In the genomic region with DNA sequence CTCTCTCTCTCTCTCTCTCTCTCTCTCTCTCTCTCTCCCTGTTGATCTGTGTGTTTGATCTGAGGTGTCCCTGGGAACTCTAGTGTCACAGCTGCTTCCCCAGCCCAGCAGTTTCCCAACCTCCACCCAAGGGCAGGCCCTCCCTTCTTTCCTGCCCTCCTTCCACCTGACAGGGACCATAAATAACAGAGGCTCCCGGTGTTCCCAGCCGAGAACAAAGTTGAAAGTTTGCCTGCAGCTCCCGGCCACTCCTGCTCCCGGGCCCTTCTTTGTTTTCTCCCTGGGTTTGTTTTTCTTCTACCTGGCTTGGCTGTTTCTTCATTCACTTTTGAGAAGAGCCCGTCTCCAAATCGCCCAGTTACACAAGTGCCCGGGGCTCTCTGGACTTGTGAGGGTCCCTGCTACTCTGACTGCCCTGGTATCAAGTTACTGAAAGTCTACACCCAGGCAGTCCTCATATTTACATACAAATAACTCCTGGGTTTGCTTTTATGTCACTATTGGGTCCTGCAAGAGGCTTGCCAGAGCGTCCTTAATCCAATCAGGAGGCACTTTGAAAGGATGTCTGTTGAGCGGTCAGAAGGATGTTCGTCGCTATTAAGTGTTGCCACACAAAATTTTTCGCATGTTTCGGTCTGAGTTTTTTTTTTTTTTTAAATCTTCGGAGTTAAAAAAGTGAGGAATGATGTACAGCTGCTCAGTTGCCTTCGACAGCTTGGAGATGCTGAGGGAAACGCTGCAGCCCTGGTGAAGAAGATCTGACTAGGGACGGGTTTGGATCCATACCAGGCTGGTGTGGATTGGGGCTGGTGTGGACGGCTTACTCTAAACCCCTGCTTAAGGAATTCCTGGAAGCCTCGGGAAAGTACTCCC, we compare ENCODE assay signal across 7 mouse cellular contexts.
DNase-seq lines count a peak whose midpoint lies in the region; ATAC-seq and TF ChIP-seq lines count a peak whose summit lies in the region.

No protein-coding gene starts in this region.

- peak; percentile 83 for DNase-seq in gastrocnemius, adult 2 months
- DNase-seq in liver, embryonic 11.5 days (ENCODE audit: low spot score) = peak; percentile 46
- DNase-seq in retina, embryonic 14.5 days (ENCODE audit: low spot score) = peak; percentile 63
- no peak for DNase-seq in left cerebral cortex, adult 18-20 months (ENCODE audit: low spot score in 2 of 2)

- no peaks in the 10 kb centered on the region for H3K9me3 ChIP-seq in hindbrain, embryonic 15.5 days
- H3K9me3 ChIP-seq in liver, embryonic 11.5 days (ENCODE audit: control insufficient read depth, low read length) = no peaks in the 10 kb centered on the region

- intact Hi-C loops in gastrocnemius, adult 2 months (cut with DNase I) = loop anchor here (1.0 kb wide), 1 partner anchor 19 kb away; no protein-coding TSS in a partner anchor

- H3K4me1 ChIP-seq in brown adipose tissue, adult 24 weeks (ENCODE audit: control insufficient read depth, insufficient read depth, insufficient read length, low read length) = no peaks in the 10 kb centered on the region
- peaks cover 28% of the 10 kb centered on the region for H3K4me1 ChIP-seq in hindbrain, embryonic 15.5 days (replicated peaks)
- peaks cover 17% of the 10 kb centered on the region for H3K4me1 ChIP-seq in liver, embryonic 11.5 days (replicated peaks; ENCODE audit: control insufficient read depth, insufficient read depth, low read length)

- H3K4me2 ChIP-seq in hindbrain, embryonic 15.5 days = peak overlapping the region; percentile 47
- H3K4me2 ChIP-seq in liver, embryonic 11.5 days = peak overlapping the region; percentile 91

- H3K9ac ChIP-seq in hindbrain, embryonic 15.5 days = no peak overlapping the region
- peak overlapping the region; percentile 66 for H3K9ac ChIP-seq in liver, embryonic 11.5 days (ENCODE audit: low read depth, low read length)

- no peak for ATAC-seq in hindbrain, embryonic 15.5 days (ENCODE audit: low FRiP score, low read depth)
- peak; percentile 35; the same call in 1 of the 2 replicates for ATAC-seq in liver, embryonic 11.5 days (replicated peaks; ENCODE audit: low FRiP score)
- no peak for ATAC-seq in inflammation-experienced regulatory T-cells, adult 6 months

- H3K27me3 ChIP-seq in hindbrain, embryonic 15.5 days = no peaks in the 10 kb centered on the region
- H3K27me3 ChIP-seq in liver, embryonic 11.5 days (replicated peaks; ENCODE audit: control insufficient read depth, insufficient read depth, low read length) = peaks cover 5% of the 10 kb centered on the region

- H3K4me3 ChIP-seq in brown adipose tissue, adult 24 weeks (ENCODE audit: insufficient read depth, low read depth, low read length) = peak overlapping the region; percentile 34
- peak overlapping the region; percentile 76 for H3K4me3 ChIP-seq in gastrocnemius, adult 2 months
- peak overlapping the region; percentile 11; the same call in 1 of the 2 replicates for H3K4me3 ChIP-seq in hindbrain, embryonic 15.5 days
- H3K4me3 ChIP-seq in liver, embryonic 11.5 days (ENCODE audit: low read depth, low read length) = peak overlapping the region; percentile 49

- WGBS in hindbrain, embryonic 15.5 days = 7% methylated on average over 19 of the region's 19 CpGs
- 6% methylated on average over 19 of the region's 19 CpGs for WGBS in liver, embryonic 11.5 days

- no peak for TF ChIP-seq CTCF in gastrocnemius, adult 2 months (IDR thresholded peaks at IDR 0.05)

- H3K36me3 ChIP-seq in hindbrain, embryonic 15.5 days = no peaks in the 10 kb centered on the region
- H3K36me3 ChIP-seq in liver, embryonic 11.5 days (ENCODE audit: control insufficient read depth, insufficient read depth, low read length) = no peaks in the 10 kb centered on the region

- H3K27ac ChIP-seq in brown adipose tissue, adult 24 weeks (replicated peaks; ENCODE audit: low read depth, low read length) = no peak overlapping the region
- peak overlapping the region; percentile 94 for H3K27ac ChIP-seq in gastrocnemius, adult 2 months
- no peak overlapping the region for H3K27ac ChIP-seq in hindbrain, embryonic 15.5 days (replicated peaks)
- peak overlapping the region; percentile 77; the same call in 1 of the 2 replicates for H3K27ac ChIP-seq in liver, embryonic 11.5 days (ENCODE audit: low read depth, low read length)

Comparison
In these comparisons a context has a peak if more than half of its experiments do, and no peak if none do; other contexts are left out.
1. H3K27ac ChIP-seq: peak in gastrocnemius, adult 2 months (single experiment) and liver, embryonic 11.5 days (single experiment); none in brown adipose tissue, adult 24 weeks (single experiment) and hindbrain, embryonic 15.5 days (single experiment).
2. H3K4me3 ChIP-seq: peak in every context shown above with its lines; median percentile 76 in gastrocnemius, adult 2 months; 49 in liver, embryonic 11.5 days; 34 in brown adipose tissue, adult 24 weeks; 11 in hindbrain, embryonic 15.5 days.
3. DNase-seq: peak in gastrocnemius, adult 2 months (single experiment), liver, embryonic 11.5 days (single experiment) and retina, embryonic 14.5 days (single experiment); none in left cerebral cortex, adult 18-20 months (0 of 2).